Mouse (Mus musculus) heart, postnatal 0 days (tissue): ENCODE measurements at regions not wholly inside any gene's neighbourhood (a gene's known extent, or its start where the extent isn't known, plus 50 kb on each side); places are given as distances from the start of the nearest gene placed in this dataset.

Source experiments
- ATAC-seq: fragments of 200-750 bp; cut with Nextera tagmentation; 2 replicates; pipeline ENCODE4 v1.8.0; 2017; ENCODE audit warnings: low read depth, moderate number of reproducible peaks, moderate library complexity; ENCODE audit not compliant: insufficient read depth
- DNase-seq: peaks from one replicate; pipeline ENCODE4 v3.0.0-alpha.2; 2016; ENCODE audit warnings: low spot score
- H3K27ac ChIP-seq: fragments of 300-500 bp; sonication (generic); 2 replicates; pipeline ENCODE4 v1.5.1; 2014; ENCODE audit warnings: low read depth, mild to moderate bottlenecking
- H3K27me3 ChIP-seq: fragments of 300-500 bp; sonication (generic); 2 replicates; pipeline ENCODE4 v1.6.1; 2014; ENCODE audit warnings: low read length, mixed read lengths; ENCODE audit not compliant: control insufficient read depth, insufficient read depth
- H3K36me3 ChIP-seq: fragments of 300-500 bp; sonication (generic); replicated peaks from 2 replicates; pipeline ENCODE4 v1.6.1; 2014; ENCODE audit warnings: low read length, mixed read lengths; ENCODE audit not compliant: control insufficient read depth, insufficient read depth
- H3K4me1 ChIP-seq: fragments of 300-500 bp; sonication (generic); 2 replicates; pipeline ENCODE4 v1.6.1; 2014; ENCODE audit warnings: antibody characterized with exemption; ENCODE audit not compliant: control insufficient read depth, insufficient read depth
- H3K4me2 ChIP-seq: fragments of 300-500 bp; sonication (generic); 2 replicates; pipeline ENCODE4 v1.6.1; 2014; ENCODE audit warnings: low read depth, mild to moderate bottlenecking, low read length, moderate library complexity
- H3K4me3 ChIP-seq: fragments of 300-500 bp; sonication (generic); 2 replicates; pipeline ENCODE4 v1.5.1; 2014; ENCODE audit warnings: low read depth, low read length
- H3K9ac ChIP-seq: fragments of 300-500 bp; sonication (generic); replicated peaks from 2 replicates; pipeline ENCODE4 v1.6.1; 2014; ENCODE audit warnings: low read depth, low read length, mixed read lengths
- H3K9me3 ChIP-seq: fragments of 300-500 bp; sonication (generic); replicated peaks from 2 replicates; pipeline ENCODE4 v1.6.1; 2016; ENCODE audit warnings: low read length; ENCODE audit not compliant: control insufficient read depth
- CTCF ChIP-seq: IDR thresholded peaks from 2 replicates; pipeline ENCODE4 v1.5.1; 2016; ENCODE audit warnings: antibody characterized with exemption, control low read depth, low read depth
- EP300 ChIP-seq: IDR thresholded peaks from 2 replicates; pipeline ENCODE4 v1.6.1; 2016; ENCODE audit warnings: antibody characterized with exemption, low read depth
- WGBS: fragments of 180-500 bp; shearing (Covaris S2); extraction: QIAGEN DNeasy Blood & Tissue Kit; methylation state at CpG from one replicate; pipeline ENCODE4 v1.1.7; 2014; 5-methylcytosine and 5-hydroxymethylcytosine counted together

DNA sequence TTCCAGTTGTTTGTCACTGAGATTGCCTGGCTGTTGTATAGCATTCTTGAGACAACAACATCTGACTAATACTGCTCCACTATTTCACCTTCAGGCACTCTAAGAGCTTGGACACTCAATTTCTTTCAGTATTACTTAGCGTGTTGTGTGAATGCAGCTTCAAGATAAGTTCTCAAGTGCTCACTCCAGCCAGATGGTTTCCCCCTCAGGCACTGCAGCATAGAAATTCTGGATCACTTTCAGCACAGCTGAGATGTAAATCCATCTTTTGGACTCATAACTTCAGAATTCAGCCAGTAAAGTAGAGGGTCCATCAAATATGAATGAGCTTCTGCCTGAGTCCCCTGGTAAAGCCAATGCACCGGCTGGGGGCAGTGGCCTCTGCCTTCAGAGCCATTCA is 608.8 kb downstream of the Gm9195 start:
- H3K9me3 ChIP-seq = no peaks in the 10 kb centered on the region
- DNase-seq = no peak
- WGBS = 58% methylated on average over 2 of the region's 2 CpGs
- no peak for ATAC-seq
- H3K4me3 ChIP-seq = no peak overlapping the region
- no peaks in the 10 kb centered on the region for H3K4me1 ChIP-seq
- no peak overlapping the region for H3K27ac ChIP-seq
- H3K9ac ChIP-seq = no peak overlapping the region
- H3K4me2 ChIP-seq = no peak overlapping the region
- TF ChIP-seq EP300 = no peak
- no peak for TF ChIP-seq CTCF
- H3K27me3 ChIP-seq = no peaks in the 10 kb centered on the region
- H3K36me3 ChIP-seq = no peaks in the 10 kb centered on the region

DNA sequence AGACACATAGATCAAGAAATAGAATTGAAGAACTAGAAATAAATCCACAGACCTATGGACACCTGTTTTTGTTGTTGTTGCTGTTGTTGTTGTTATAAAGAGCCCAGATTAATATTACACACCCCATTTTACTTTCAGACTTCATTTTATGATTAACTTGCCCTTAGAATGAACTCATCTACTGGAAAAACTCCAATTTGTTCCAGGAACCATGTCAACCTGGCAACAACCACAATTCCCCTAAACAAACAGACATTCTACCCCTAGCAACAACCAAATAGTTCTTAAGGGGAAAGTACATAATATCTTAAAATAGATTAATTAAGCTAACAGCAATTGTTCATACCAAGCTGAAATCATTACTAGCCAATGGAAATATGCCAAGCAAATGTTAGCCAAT is 646.1 kb downstream of the Gm9195 start:
- H3K9me3 ChIP-seq = no peaks in the 10 kb centered on the region
- H3K9ac ChIP-seq = no peak overlapping the region
- DNase-seq = no peak
- H3K4me1 ChIP-seq = no peaks in the 10 kb centered on the region
- TF ChIP-seq CTCF = no peak
- TF ChIP-seq EP300 = no peak
- no peaks in the 10 kb centered on the region for H3K27me3 ChIP-seq
- no peak overlapping the region for H3K4me3 ChIP-seq
- H3K4me2 ChIP-seq = no peak overlapping the region
- H3K27ac ChIP-seq = no peak overlapping the region
- no peaks in the 10 kb centered on the region for H3K36me3 ChIP-seq
- ATAC-seq = no peak

DNA sequence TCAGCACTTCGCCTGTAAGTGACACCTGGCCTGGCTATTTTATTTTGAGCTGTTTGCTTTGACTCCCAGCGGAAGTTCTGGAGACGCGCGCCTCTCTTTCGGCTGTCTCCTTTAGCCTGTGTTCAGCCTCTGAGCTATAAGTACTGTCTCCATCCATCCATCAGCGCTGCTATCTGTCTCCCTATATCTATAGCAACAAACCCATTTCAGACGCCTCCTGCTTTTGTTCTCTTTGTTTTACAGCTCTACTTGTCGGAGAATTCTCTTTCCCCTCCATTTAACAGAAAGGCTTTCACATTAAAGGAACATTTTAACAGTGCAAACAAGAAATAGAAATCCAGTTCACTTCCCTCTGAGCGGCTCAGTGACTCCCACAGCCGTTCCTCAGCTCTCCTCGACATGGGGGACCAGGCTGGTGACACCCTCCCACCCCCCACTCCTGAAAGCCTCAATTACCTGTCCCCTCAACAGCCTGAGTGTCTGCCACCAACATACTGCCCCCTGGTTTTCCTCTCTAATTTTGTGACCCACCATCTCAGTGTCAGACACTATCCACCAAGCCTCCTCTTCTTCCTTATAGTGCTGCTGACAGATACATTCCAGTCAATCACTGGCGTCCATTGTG is 682.7 kb downstream of the Gm9195 start:
- TF ChIP-seq EP300 (no peak), CTCF (no peak)
- Histone ChIP-seq H3K9me3 (no peaks in the 10 kb centered on the region), H3K4me1 (no peaks in the 10 kb centered on the region), H3K9ac (no peak overlapping the region), H3K27ac (no peak overlapping the region), H3K4me2 (no peak overlapping the region), H3K4me3 (no peak overlapping the region), H3K27me3 (no peaks in the 10 kb centered on the region), H3K36me3 (no peaks in the 10 kb centered on the region)
- 59% methylated on average over 13 of the region's 13 CpGs for WGBS
- DNase-seq (no peak), ATAC-seq (no peak)

DNA sequence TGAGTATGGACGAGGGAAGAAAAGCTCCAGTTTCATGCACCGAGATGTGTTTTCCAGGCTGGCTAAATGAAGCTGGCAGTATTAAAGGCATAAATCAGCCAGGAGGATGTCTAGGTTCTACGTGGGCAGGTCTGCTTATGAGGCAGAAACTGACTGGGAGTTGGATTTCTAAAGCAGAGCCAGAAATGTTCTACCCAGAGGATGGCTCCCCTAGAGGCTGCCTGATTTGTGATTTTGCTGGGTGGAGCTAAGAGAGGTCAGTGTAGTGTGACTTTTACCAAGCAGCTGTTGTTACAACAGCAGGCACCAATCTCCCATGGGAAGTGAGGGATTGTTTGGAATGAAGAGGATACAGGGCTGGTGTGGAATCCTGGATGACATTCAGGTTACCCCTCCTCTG is 686.0 kb downstream of the Gm9195 start:
- no peaks in the 10 kb centered on the region for H3K4me1 ChIP-seq
- no peak overlapping the region for H3K27ac ChIP-seq
- H3K36me3 ChIP-seq = no peaks in the 10 kb centered on the region
- no peaks in the 10 kb centered on the region for H3K27me3 ChIP-seq
- ATAC-seq (no peak), DNase-seq (no peak)
- no peak overlapping the region for H3K4me3 ChIP-seq
- 70% methylated on average over 3 of the region's 3 CpGs for WGBS
- TF ChIP-seq EP300 (no peak), CTCF (no peak)
- H3K4me2 ChIP-seq = no peak overlapping the region
- no peak overlapping the region for H3K9ac ChIP-seq
- H3K9me3 ChIP-seq = no peaks in the 10 kb centered on the region

DNA sequence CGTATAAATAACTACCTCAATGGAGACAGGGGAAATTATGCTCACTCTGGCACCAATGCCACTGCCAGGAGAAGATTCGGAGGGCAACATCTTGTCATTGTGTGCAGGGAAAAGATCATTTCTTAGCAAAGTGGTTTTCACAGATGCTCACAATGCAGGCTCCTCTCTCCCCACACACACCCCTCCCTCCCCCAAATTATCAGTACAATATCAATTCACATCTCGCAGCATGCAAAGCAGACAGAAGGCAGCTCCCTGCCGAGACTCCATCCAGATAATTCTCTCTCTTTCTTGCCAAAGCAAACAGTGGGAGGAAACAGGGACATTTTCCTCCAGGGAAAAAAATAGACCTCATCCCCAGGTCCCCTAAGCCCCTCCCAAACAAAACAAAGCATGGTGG is 691.8 kb downstream of the Gm9195 start:
- no peaks in the 10 kb centered on the region for H3K4me1 ChIP-seq
- WGBS = 40% methylated on average over 4 of the region's 4 CpGs
- H3K9ac ChIP-seq = no peak overlapping the region
- ATAC-seq (no peak), DNase-seq (no peak)
- no peaks in the 10 kb centered on the region for H3K9me3 ChIP-seq
- no peak for TF ChIP-seq EP300
- TF ChIP-seq CTCF = no peak
- H3K4me3 ChIP-seq = no peak overlapping the region
- no peak overlapping the region for H3K27ac ChIP-seq
- H3K27me3 ChIP-seq = no peaks in the 10 kb centered on the region
- no peaks in the 10 kb centered on the region for H3K36me3 ChIP-seq
- no peak overlapping the region for H3K4me2 ChIP-seq

DNA sequence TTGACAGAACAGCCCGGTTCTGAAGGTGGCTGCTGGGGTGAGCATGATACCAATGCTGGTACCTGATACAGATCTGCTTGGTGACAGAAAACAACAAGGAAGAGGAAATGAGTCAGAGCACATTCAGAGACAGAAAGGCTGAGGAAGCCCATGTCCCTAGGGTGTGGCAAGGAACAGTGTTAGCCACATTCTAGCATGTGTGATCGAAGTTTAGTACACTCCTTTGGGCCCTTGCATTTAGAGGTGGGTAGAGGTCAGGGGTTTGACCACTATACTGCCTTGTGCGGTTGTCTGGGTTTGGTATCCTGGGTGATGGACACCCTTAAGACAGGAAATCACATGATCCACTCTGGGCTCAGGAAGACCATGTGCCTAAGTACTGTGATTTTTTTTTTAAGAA is 695.9 kb downstream of the Gm9195 start:
- no peak for TF ChIP-seq EP300
- TF ChIP-seq CTCF = no peak
- H3K9ac ChIP-seq = no peak overlapping the region
- no peak overlapping the region for H3K4me3 ChIP-seq
- no peak overlapping the region for H3K27ac ChIP-seq
- no peaks in the 10 kb centered on the region for H3K27me3 ChIP-seq
- no peaks in the 10 kb centered on the region for H3K36me3 ChIP-seq
- no peaks in the 10 kb centered on the region for H3K4me1 ChIP-seq
- ATAC-seq = no peak
- H3K9me3 ChIP-seq = no peaks in the 10 kb centered on the region
- H3K4me2 ChIP-seq = no peak overlapping the region
- no peak for DNase-seq
- WGBS = 55% methylated on average over 3 of the region's 3 CpGs
